Mouse (Mus musculus) forebrain, embryonic 16.5 days (tissue): ENCODE measurements around the gene Abtb1. TPM values are rescaled to one million over a fixed set of nuclear protein-coding genes. Genes with fewer than 3 reads are reported as not detected.

Source experiments
- ATAC-seq: fragments of 200-750 bp; cut with Nextera tagmentation; 2 replicates; pipeline ENCODE4 v1.8.0; 2017; ENCODE audit warnings: mild to moderate bottlenecking, moderate library complexity
- H3K27ac ChIP-seq: fragments of 300-500 bp; sonication (generic); 2 replicates; pipeline ENCODE4 v1.5.1; 2014; ENCODE audit warnings: low read length, control low read depth
- H3K27me3 ChIP-seq: fragments of 300-500 bp; sonication (generic); replicated peaks from 2 replicates; pipeline ENCODE4 v1.6.1; 2014; ENCODE audit warnings: low read length; ENCODE audit not compliant: control insufficient read depth, insufficient read depth
- H3K36me3 ChIP-seq: fragments of 300-500 bp; sonication (generic); 2 replicates; pipeline ENCODE4 v1.6.1; 2014; ENCODE audit not compliant: control insufficient read depth, insufficient read depth
- H3K4me1 ChIP-seq: fragments of 300-500 bp; sonication (generic); replicated peaks from 2 replicates; pipeline ENCODE4 v1.6.1; 2014; ENCODE audit warnings: low read length; ENCODE audit not compliant: control insufficient read depth, insufficient read depth
- H3K4me2 ChIP-seq: fragments of 300-500 bp; sonication (generic); 2 replicates; pipeline ENCODE4 v1.6.1; 2014; ENCODE audit warnings: mild to moderate bottlenecking, low read length, control low read depth
- H3K4me3 ChIP-seq: fragments of 300-500 bp; sonication (generic); replicated peaks from 2 replicates; pipeline ENCODE4 v1.5.1; 2014; ENCODE audit warnings: mild to moderate bottlenecking, low read length, control low read depth
- H3K9ac ChIP-seq: fragments of 300-500 bp; sonication (generic); replicated peaks from 2 replicates; pipeline ENCODE4 v1.6.1; 2014; ENCODE audit warnings: low read depth, low read length, control low read depth
- H3K9me3 ChIP-seq: fragments of 300-500 bp; sonication (generic); 2 replicates; pipeline ENCODE4 v1.6.1; 2016; ENCODE audit warnings: low read length; ENCODE audit not compliant: control insufficient read depth
- WGBS: fragments of 180-500 bp; shearing (Covaris S2); extraction: QIAGEN DNeasy Blood & Tissue Kit; methylation state at CpG from one replicate; pipeline ENCODE4 v1.1.7; 2014; 5-methylcytosine and 5-hydroxymethylcytosine counted together
- polyA plus RNA-seq: library from polyadenylated mRNA; unstranded; fragments of >200 nt; fragmentation: Nextera tagmentation; extraction: Ambion mirVana; gene quantifications from 2 replicates; pipeline ENCODE4 v1.2.1, GENCODE M21; 2015

Abtb1 gene
- polyA plus RNA-seq, 1 experiment from 2014 or later, result 44.7 TPM

- Histone ChIP-seq H3K4me1 (no peaks in the 10 kb centered on the region), H3K36me3 (no peaks in the 10 kb centered on the region), H3K27ac (no peak overlapping the region), H3K4me2 (no peak overlapping the region), H3K27me3 (no peaks in the 10 kb centered on the region), H3K4me3 (no peak overlapping the region), H3K9me3 (no peaks in the 10 kb centered on the region), H3K9ac (no peak overlapping the region)
- ATAC-seq, result peak; percentile 45; the same call in 1 of the 2 replicates
- 62% methylated on average over 3 of the region's 3 CpGs for WGBS
Observed at GRCm38 (mm10) chr6:88815036-88815435, 26.7 kb downstream of the Abtb1 start.

GRCm38 (mm10) chr6:88813832-88814231, 28.0 kb downstream of the Abtb1 start:
- 83% methylated on average over 10 of the region's 10 CpGs for WGBS

GRCm38 (mm10) chr6:88812886-88813285, 28.9 kb downstream of the Abtb1 start:
- Histone ChIP-seq H3K9ac (no peak overlapping the region), H3K27ac (no peak overlapping the region), H3K4me2 (no peak overlapping the region), H3K36me3 (no peaks in the 10 kb centered on the region), H3K27me3 (no peaks in the 10 kb centered on the region), H3K4me1 (0 out of 2 replicates have a peak, but pooled peaks cover 2% of the 10 kb centered on the region), H3K4me3 (no peak overlapping the region), H3K9me3 (no peaks in the 10 kb centered on the region)
- ATAC-seq, result no peak
- 76% methylated on average over 3 of the region's 3 CpGs for WGBS

More at GRCm38 (mm10) chr6:88813832-88814231, 28.0 kb downstream of the Abtb1 start:
- H3K4me2 ChIP-seq, result no peak overlapping the region
- H3K4me1 ChIP-seq, result 0 out of 2 replicates have a peak, but pooled peaks cover 2% of the 10 kb centered on the region
- no peak overlapping the region for H3K4me3 ChIP-seq
- no peak overlapping the region for H3K27ac ChIP-seq
- no peaks in the 10 kb centered on the region for H3K27me3 ChIP-seq
- H3K9me3 ChIP-seq, result no peaks in the 10 kb centered on the region
- ATAC-seq, result no peak
- H3K36me3 ChIP-seq, result no peaks in the 10 kb centered on the region
- H3K9ac ChIP-seq, result no peak overlapping the region

- no peaks in the 10 kb centered on the region for H3K27me3 ChIP-seq
- H3K4me1 ChIP-seq, result 0 out of 2 replicates have a peak, but pooled peaks cover 2% of the 10 kb centered on the region
- H3K4me3 ChIP-seq, result no peak overlapping the region
- H3K9me3 ChIP-seq, result no peaks in the 10 kb centered on the region
- H3K36me3 ChIP-seq, result no peaks in the 10 kb centered on the region
- no peak overlapping the region for H3K27ac ChIP-seq
- 73% methylated on average over 7 of the region's 7 CpGs for WGBS
- ATAC-seq, result no peak
- H3K4me2 ChIP-seq, result no peak overlapping the region
- no peak overlapping the region for H3K9ac ChIP-seq
Observed at GRCm38 (mm10) chr6:88811880-88812400, 29.8 kb downstream of the Abtb1 start.

GRCm38 (mm10) chr6:88811396-88811795, 30.4 kb downstream of the Abtb1 start:
- H3K27me3 ChIP-seq, result no peaks in the 10 kb centered on the region
- no peaks in the 10 kb centered on the region for H3K36me3 ChIP-seq
- no peak for ATAC-seq
- 0 out of 2 replicates have a peak, but pooled peaks cover 2% of the 10 kb centered on the region for H3K4me1 ChIP-seq
- H3K4me3 ChIP-seq, result no peak overlapping the region
- no peak overlapping the region for H3K4me2 ChIP-seq
- H3K27ac ChIP-seq, result no peak overlapping the region
- 62% methylated on average over 7 of the region's 7 CpGs for WGBS
- no peaks in the 10 kb centered on the region for H3K9me3 ChIP-seq
- H3K9ac ChIP-seq, result no peak overlapping the region

GRCm38 (mm10) chr6:88810291-88810690, 31.5 kb downstream of the Abtb1 start:
- Histone ChIP-seq H3K27me3 (no peaks in the 10 kb centered on the region), H3K36me3 (no peaks in the 10 kb centered on the region), H3K4me1 (0 out of 2 replicates have a peak, but pooled peaks cover 2% of the 10 kb centered on the region), H3K4me2 (no peak overlapping the region), H3K4me3 (no peak overlapping the region), H3K9me3 (no peaks in the 10 kb centered on the region), H3K9ac (no peak overlapping the region), H3K27ac (no peak overlapping the region)
- 66% methylated on average over 3 of the region's 3 CpGs for WGBS
- ATAC-seq, result no peak

GRCm38 (mm10) chr6:88809091-88810037, 32.4 kb downstream of the Abtb1 start:
- Histone ChIP-seq H3K4me1 (0 out of 2 replicates have a peak, but pooled peaks cover 2% of the 10 kb centered on the region), H3K27me3 (no peaks in the 10 kb centered on the region), H3K36me3 (no peaks in the 10 kb centered on the region), H3K9ac (no peak overlapping the region), H3K4me3 (no peak overlapping the region), H3K4me2 (no peak overlapping the region), H3K27ac (no peak overlapping the region), H3K9me3 (no peaks in the 10 kb centered on the region)
- peak; percentile 51; the same call in 1 of the 2 replicates for ATAC-seq
- WGBS, result 72% methylated on average over 23 of the region's 23 CpGs

- 89% methylated on average over 17 of the region's 17 CpGs for WGBS
Observed at GRCm38 (mm10) chr6:88804966-88805577, 36.7 kb downstream of the Abtb1 start.

More at GRCm38 (mm10) chr6:88804966-88805577, 36.7 kb downstream of the Abtb1 start:
- no peaks in the 10 kb centered on the region for H3K36me3 ChIP-seq
- no peak overlapping the region for H3K27ac ChIP-seq
- no peak overlapping the region for H3K9ac ChIP-seq
- ATAC-seq, result no peak
- H3K4me2 ChIP-seq, result no peak overlapping the region
- peaks cover 7% of the 10 kb centered on the region; the same call in 1 of the 2 replicates for H3K4me1 ChIP-seq
- H3K9me3 ChIP-seq, result no peaks in the 10 kb centered on the region
- no peaks in the 10 kb centered on the region for H3K27me3 ChIP-seq
- H3K4me3 ChIP-seq, result no peak overlapping the region
